Mouse (Mus musculus) heart, postnatal 0 days (tissue): ENCODE data around the gene Jpt1.

Source experiments
- CTCF ChIP-seq: IDR thresholded peaks from 2 replicates; pipeline ENCODE4 v1.5.1; 2016; ENCODE audit warnings: antibody characterized with exemption, control low read depth, low read depth
- EP300 ChIP-seq: IDR thresholded peaks from 2 replicates; pipeline ENCODE4 v1.6.1; 2016; ENCODE audit warnings: antibody characterized with exemption, low read depth

DNA sequence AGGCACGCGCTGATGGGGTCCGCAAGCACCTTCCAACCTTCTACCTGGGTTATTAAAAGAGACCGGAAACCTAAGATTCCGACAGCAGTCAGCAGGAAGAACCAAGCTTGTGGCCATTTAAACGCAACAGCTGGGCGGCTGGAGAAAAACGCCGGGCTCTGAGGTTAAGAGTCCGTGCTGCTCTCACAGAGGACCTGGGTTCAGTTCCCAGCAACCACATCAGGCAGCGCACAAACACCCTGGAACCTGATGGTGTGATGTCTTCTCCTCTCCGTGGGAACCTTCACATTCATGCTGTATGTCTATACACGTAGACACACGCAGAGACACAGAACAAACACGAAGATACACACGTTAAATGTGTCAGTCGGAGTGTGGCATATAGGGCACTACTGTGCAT, 41.5 kb upstream of the Jpt1 start:
- TF ChIP-seq EP300 (no peak), CTCF (no peak)
